Mouse (Mus musculus): ENCODE measurements around the gene Nlgn1. TPM values are rescaled to one million over a fixed set of nuclear protein-coding genes. Genes with fewer than 3 reads are reported as not detected.

Gene Nlgn1
- polyA plus RNA-seq, 1 experiment: 0.12 TPM

DNA sequence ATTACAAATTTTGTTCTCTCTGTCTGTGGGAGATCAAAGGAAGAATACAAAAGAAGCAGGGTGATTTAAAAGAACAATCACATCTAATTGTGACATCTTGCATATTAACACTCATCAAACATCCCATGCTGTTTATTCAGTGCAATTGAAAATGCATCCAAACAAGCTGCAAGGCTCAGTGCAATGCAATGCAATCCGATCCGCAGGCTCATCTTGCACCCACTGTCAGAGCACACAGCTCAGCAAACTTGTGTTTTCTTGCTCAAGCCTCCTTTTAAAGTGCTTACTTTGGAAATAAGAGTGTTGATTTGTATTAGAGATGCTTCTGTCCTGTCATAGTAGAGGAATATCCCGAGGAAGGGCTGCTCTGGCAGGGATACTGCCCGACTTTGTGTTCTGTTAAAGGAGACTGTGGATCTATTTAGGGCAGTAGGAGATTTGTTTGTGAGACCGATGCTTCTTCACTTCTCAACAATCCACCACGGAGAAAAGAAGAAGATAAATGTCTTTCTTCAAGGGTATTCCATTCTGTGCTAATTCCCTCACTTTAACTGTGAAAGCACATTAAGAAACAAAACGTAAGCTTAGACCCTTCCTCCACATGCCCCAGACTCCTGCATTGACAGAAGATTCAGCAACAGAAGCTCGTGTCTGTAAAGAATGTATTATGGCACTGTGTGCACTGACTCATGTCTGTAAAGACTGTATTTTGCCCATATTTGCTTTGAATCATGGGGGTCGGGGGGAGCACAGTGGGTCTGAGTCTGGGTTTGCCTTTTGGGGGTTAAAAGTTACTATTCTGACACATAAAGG lies 197.2 kb downstream of the Nlgn1 start:
- no peaks in the 10 kb centered on the region for H3K4me1 ChIP-seq (ENCODE audit: control insufficient read depth, insufficient read depth, low read length)
- no peak for TF ChIP-seq CTCF (IDR thresholded peaks at IDR 0.05; ENCODE audit: control insufficient read depth, insufficient read depth, insufficient replicate concordance, low read depth, low read length)
- no peak for TF ChIP-seq POLR2A (IDR thresholded peaks at IDR 0.05; ENCODE audit: control insufficient read depth, low read depth, low read length)
- H3K4me3 ChIP-seq (ENCODE audit: control insufficient read depth, low read depth, low read length): no peak overlapping the region
- H3K27ac ChIP-seq (ENCODE audit: control insufficient read depth, insufficient read depth, low read depth, low read length): no peak overlapping the region
- no peaks in the 10 kb centered on the region for H3K36me3 ChIP-seq (ENCODE audit: control insufficient read depth, insufficient read depth, low read length)
- H3K27me3 ChIP-seq (ENCODE audit: control insufficient read depth, insufficient read depth, low read length): no peaks in the 10 kb centered on the region

- Histone ChIP-seq H3K27ac (ENCODE audit: control insufficient read depth, insufficient read depth, low read depth, low read length) (no peak overlapping the region), H3K36me3 (ENCODE audit: control insufficient read depth, insufficient read depth, low read length) (no peaks in the 10 kb centered on the region), H3K4me3 (ENCODE audit: control insufficient read depth, low read depth, low read length) (no peak overlapping the region), H3K4me1 (ENCODE audit: control insufficient read depth, insufficient read depth, low read length) (no peaks in the 10 kb centered on the region), H3K27me3 (ENCODE audit: control insufficient read depth, insufficient read depth, low read length) (no peaks in the 10 kb centered on the region)
- TF ChIP-seq POLR2A (IDR thresholded peaks at IDR 0.05; ENCODE audit: control insufficient read depth, low read depth, low read length) (no peak), CTCF (IDR thresholded peaks at IDR 0.05; ENCODE audit: control insufficient read depth, insufficient read depth, insufficient replicate concordance, low read depth, low read length) (no peak)
These were observed 201.3 kb downstream of the Nlgn1 start for GRCm38 (mm10) chr3:26130919-26131318.

DNA sequence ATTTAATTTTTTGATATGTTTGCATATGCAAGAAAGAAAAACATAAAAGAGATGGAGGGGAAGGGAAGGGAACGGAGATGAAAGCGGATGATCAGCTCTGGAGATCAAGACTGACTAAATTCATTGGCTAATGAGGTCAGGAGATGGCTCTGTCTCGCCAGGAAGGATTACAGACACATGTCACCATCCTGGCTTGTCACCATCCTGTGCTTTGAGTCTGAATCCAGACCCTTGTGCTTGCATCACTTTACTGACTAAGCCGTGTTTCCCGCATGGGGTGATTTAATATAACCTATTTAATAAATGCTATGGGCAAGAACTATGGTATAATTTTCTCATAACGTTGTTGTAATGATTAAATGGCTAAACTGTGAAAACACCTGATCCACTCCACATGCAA lies 202.8 kb downstream of the Nlgn1 start:
- Histone ChIP-seq H3K36me3 (ENCODE audit: control insufficient read depth, insufficient read depth, low read length) (no peaks in the 10 kb centered on the region), H3K27me3 (ENCODE audit: control insufficient read depth, insufficient read depth, low read length) (no peaks in the 10 kb centered on the region), H3K27ac (ENCODE audit: control insufficient read depth, insufficient read depth, low read depth, low read length) (no peak overlapping the region), H3K4me1 (ENCODE audit: control insufficient read depth, insufficient read depth, low read length) (no peaks in the 10 kb centered on the region), H3K4me3 (ENCODE audit: control insufficient read depth, low read depth, low read length) (no peak overlapping the region)
- no peak for TF ChIP-seq CTCF (IDR thresholded peaks at IDR 0.05; ENCODE audit: control insufficient read depth, insufficient read depth, insufficient replicate concordance, low read depth, low read length)
- no peak for TF ChIP-seq POLR2A (IDR thresholded peaks at IDR 0.05; ENCODE audit: control insufficient read depth, low read depth, low read length)

GRCm38 (mm10) chr3:26117071-26117470 lies 215.2 kb downstream of the Nlgn1 start:
- TF ChIP-seq POLR2A (IDR thresholded peaks at IDR 0.05; ENCODE audit: control insufficient read depth, low read depth, low read length): no peak
- no peak for TF ChIP-seq CTCF (IDR thresholded peaks at IDR 0.05; ENCODE audit: control insufficient read depth, insufficient read depth, insufficient replicate concordance, low read depth, low read length)
- H3K36me3 ChIP-seq (ENCODE audit: control insufficient read depth, insufficient read depth, low read length): no peaks in the 10 kb centered on the region
- H3K4me3 ChIP-seq (ENCODE audit: control insufficient read depth, low read depth, low read length): no peak overlapping the region
- H3K27ac ChIP-seq (ENCODE audit: control insufficient read depth, insufficient read depth, low read depth, low read length): no peak overlapping the region
- H3K4me1 ChIP-seq (ENCODE audit: control insufficient read depth, insufficient read depth, low read length): no peaks in the 10 kb centered on the region
- H3K27me3 ChIP-seq (ENCODE audit: control insufficient read depth, insufficient read depth, low read length): no peaks in the 10 kb centered on the region

GRCm38 (mm10) chr3:26106361-26106760 lies 225.9 kb downstream of the Nlgn1 start:
- no peak for TF ChIP-seq POLR2A (IDR thresholded peaks at IDR 0.05; ENCODE audit: control insufficient read depth, low read depth, low read length)
- TF ChIP-seq CTCF (IDR thresholded peaks at IDR 0.05; ENCODE audit: control insufficient read depth, insufficient read depth, insufficient replicate concordance, low read depth, low read length): no peak
- Histone ChIP-seq H3K4me3 (ENCODE audit: control insufficient read depth, low read depth, low read length) (no peak overlapping the region), H3K27me3 (ENCODE audit: control insufficient read depth, insufficient read depth, low read length) (no peaks in the 10 kb centered on the region)

GRCm38 (mm10) chr3:26105528-26105927 lies 226.7 kb downstream of the Nlgn1 start:
- no peaks in the 10 kb centered on the region for H3K36me3 ChIP-seq (ENCODE audit: control insufficient read depth, insufficient read depth, low read length)
- H3K4me3 ChIP-seq (ENCODE audit: control insufficient read depth, low read depth, low read length): no peak overlapping the region
- H3K4me1 ChIP-seq (ENCODE audit: control insufficient read depth, insufficient read depth, low read length): no peaks in the 10 kb centered on the region

More at GRCm38 (mm10) chr3:26106361-26106760, 225.9 kb downstream of the Nlgn1 start:
- Histone ChIP-seq H3K4me1 (ENCODE audit: control insufficient read depth, insufficient read depth, low read length) (no peaks in the 10 kb centered on the region), H3K27ac (ENCODE audit: control insufficient read depth, insufficient read depth, low read depth, low read length) (no peak overlapping the region), H3K36me3 (ENCODE audit: control insufficient read depth, insufficient read depth, low read length) (no peaks in the 10 kb centered on the region)

GRCm38 (mm10) chr3:26102271-26102670 lies 230.0 kb downstream of the Nlgn1 start:
- H3K4me3 ChIP-seq (ENCODE audit: control insufficient read depth, low read depth, low read length): no peak overlapping the region
- H3K27me3 ChIP-seq (ENCODE audit: control insufficient read depth, insufficient read depth, low read length): no peaks in the 10 kb centered on the region
- TF ChIP-seq CTCF (IDR thresholded peaks at IDR 0.05; ENCODE audit: control insufficient read depth, insufficient read depth, insufficient replicate concordance, low read depth, low read length): no peak
- no peak for TF ChIP-seq POLR2A (IDR thresholded peaks at IDR 0.05; ENCODE audit: control insufficient read depth, low read depth, low read length)
- H3K27ac ChIP-seq (ENCODE audit: control insufficient read depth, insufficient read depth, low read depth, low read length): no peak overlapping the region
- H3K36me3 ChIP-seq (ENCODE audit: control insufficient read depth, insufficient read depth, low read length): no peaks in the 10 kb centered on the region
- H3K4me1 ChIP-seq (ENCODE audit: control insufficient read depth, insufficient read depth, low read length): no peaks in the 10 kb centered on the region

More at GRCm38 (mm10) chr3:26105528-26105927, 226.7 kb downstream of the Nlgn1 start:
- TF ChIP-seq CTCF (IDR thresholded peaks at IDR 0.05; ENCODE audit: control insufficient read depth, insufficient read depth, insufficient replicate concordance, low read depth, low read length) (no peak), POLR2A (IDR thresholded peaks at IDR 0.05; ENCODE audit: control insufficient read depth, low read depth, low read length) (no peak)
- no peaks in the 10 kb centered on the region for H3K27me3 ChIP-seq (ENCODE audit: control insufficient read depth, insufficient read depth, low read length)
- H3K27ac ChIP-seq (ENCODE audit: control insufficient read depth, insufficient read depth, low read depth, low read length): no peak overlapping the region
